Mouse (Mus musculus) lung, postnatal 4 days (tissue): ENCODE data around the gene Pofut2.
"Not testable (repeated sequence)": the region's sequence is repeated elsewhere in the genome, so short reads cannot be mapped to it uniquely, and the experiment has no call there.

ENCODE experiments used
- DNase-seq, 2 experiments: peaks; one replicate each; pipeline ENCODE4 v3.0.0; 2021

Gene Pofut2

GRCm38 (mm10) chr10:77272980-77273730, 14.1 kb downstream of the Pofut2 start:
- DNase-seq, result no peak

- DNase-seq, result no peak
Observed at GRCm38 (mm10) chr10:77273798-77274197, 14.8 kb downstream of the Pofut2 start.

- DNase-seq, result not testable (repeated sequence)
Observed at GRCm38 (mm10) chr10:77282085-77282484, 23.1 kb downstream of the Pofut2 start.

GRCm38 (mm10) chr10:77282822-77283221, 23.8 kb downstream of the Pofut2 start:
- peak; percentile 61 to 83 for DNase-seq

- DNase-seq, result no peak
Observed at GRCm38 (mm10) chr10:77284832-77285231, 25.8 kb downstream of the Pofut2 start.

GRCm38 (mm10) chr10:77287626-77288025, 28.6 kb downstream of the Pofut2 start:
- no peak for DNase-seq

GRCm38 (mm10) chr10:77288639-77289195, 29.7 kb downstream of the Pofut2 start:
- DNase-seq, result no peak

GRCm38 (mm10) chr10:77289559-77289958, 30.5 kb downstream of the Pofut2 start:
- no peak for DNase-seq

GRCm38 (mm10) chr10:77290624-77291366, 31.8 kb downstream of the Pofut2 start:
- DNase-seq, result no peak

- DNase-seq, result no peak
Observed at GRCm38 (mm10) chr10:77294691-77295090, 35.7 kb downstream of the Pofut2 start.

- no peak for DNase-seq
Observed at GRCm38 (mm10) chr10:77298621-77299020, 39.6 kb downstream of the Pofut2 start.

GRCm38 (mm10) chr10:77299194-77299593, 40.2 kb downstream of the Pofut2 start:
- DNase-seq, result no peak

GRCm38 (mm10) chr10:77300237-77300933, 41.4 kb downstream of the Pofut2 start:
- no peak for DNase-seq

GRCm38 (mm10) chr10:77300934-77301297, 41.9 kb downstream of the Pofut2 start:
- DNase-seq, result no peak

GRCm38 (mm10) chr10:77304362-77304761, 45.3 kb downstream of the Pofut2 start:
- DNase-seq, result no peak

- no peak for DNase-seq
Observed at GRCm38 (mm10) chr10:77304840-77305533, 46.0 kb downstream of the Pofut2 start.

GRCm38 (mm10) chr10:77305766-77306165, 46.7 kb downstream of the Pofut2 start:
- DNase-seq, result no peak

GRCm38 (mm10) chr10:77308978-77309377, 50.0 kb downstream of the Pofut2 start:
- no peak for DNase-seq

- no peak for DNase-seq
Observed at GRCm38 (mm10) chr10:77314711-77315266, 55.8 kb downstream of the Pofut2 start.

- DNase-seq, result no peak
Observed at GRCm38 (mm10) chr10:77315682-77316081, 56.7 kb downstream of the Pofut2 start.
